Mouse (Mus musculus): ENCODE results near the gene Cngb1.

Cngb1 gene

GRCm38 (mm10) chr8:95324646-95325045 lies 18.3 kb upstream of the Cngb1 start:
- DNase-seq (ENCODE audit: low read depth, low spot score): no peak

GRCm38 (mm10) chr8:95323201-95323600 lies 16.8 kb upstream of the Cngb1 start:
- DNase-seq (ENCODE audit: low read depth, low spot score): no peak

- peak; percentile 58 for DNase-seq (ENCODE audit: low read depth, low spot score)
These were observed 14.1 kb upstream of the Cngb1 start for GRCm38 (mm10) chr8:95320224-95321139.

GRCm38 (mm10) chr8:95315350-95315749 lies 9.0 kb upstream of the Cngb1 start:
- no peak for DNase-seq (ENCODE audit: low read depth, low spot score)

GRCm38 (mm10) chr8:95314707-95315106 lies 8.3 kb upstream of the Cngb1 start:
- no peak for DNase-seq (ENCODE audit: low read depth, low spot score)

GRCm38 (mm10) chr8:95313857-95314256 lies 7.5 kb upstream of the Cngb1 start:
- DNase-seq (ENCODE audit: low read depth, low spot score): no peak

- peak; percentile 33 for DNase-seq (ENCODE audit: low read depth, low spot score)
These were observed 6.5 kb upstream of the Cngb1 start for GRCm38 (mm10) chr8:95312836-95313235.

GRCm38 (mm10) chr8:95310342-95310970 lies 4.1 kb upstream of the Cngb1 start, which contains the start of gene Tepp:
Gene Tepp, plus strand, starts transcription at chr8:95310566.
- DNase-seq (ENCODE audit: low read depth, low spot score): peak; percentile 51

- no peak for DNase-seq (ENCODE audit: low read depth, low spot score)
These were observed 859 bp downstream of the Cngb1 start for GRCm38 (mm10) chr8:95305526-95305925.

- DNase-seq (ENCODE audit: low read depth, low spot score): no peak
These were observed 4.0 kb downstream of the Cngb1 start for GRCm38 (mm10) chr8:95302410-95302809.

- DNase-seq (ENCODE audit: low read depth, low spot score): no peak
These were observed 12.5 kb downstream of the Cngb1 start for GRCm38 (mm10) chr8:95293891-95294290.

GRCm38 (mm10) chr8:95293172-95293571 lies 13.2 kb downstream of the Cngb1 start:
- no peak for DNase-seq (ENCODE audit: low read depth, low spot score)

GRCm38 (mm10) chr8:95289066-95289650 lies 17.2 kb downstream of the Cngb1 start:
- no peak for DNase-seq (ENCODE audit: low read depth, low spot score)

- no peak for DNase-seq (ENCODE audit: low read depth, low spot score)
These were observed 24.9 kb downstream of the Cngb1 start for GRCm38 (mm10) chr8:95281493-95281892.

GRCm38 (mm10) chr8:95272871-95273270 lies 33.5 kb downstream of the Cngb1 start:
- no peak for DNase-seq (ENCODE audit: low read depth, low spot score)

GRCm38 (mm10) chr8:95271841-95272240 lies 34.5 kb downstream of the Cngb1 start:
- no peak for DNase-seq (ENCODE audit: low read depth, low spot score)

GRCm38 (mm10) chr8:95270501-95270900 lies 35.9 kb downstream of the Cngb1 start:
- DNase-seq (ENCODE audit: low read depth, low spot score): no peak

- DNase-seq (ENCODE audit: low read depth, low spot score): no peak
These were observed 44.2 kb downstream of the Cngb1 start for GRCm38 (mm10) chr8:95262181-95262580.

- DNase-seq (ENCODE audit: low read depth, low spot score): no peak
These were observed 50.8 kb downstream of the Cngb1 start for GRCm38 (mm10) chr8:95255611-95256010.

- peak; percentile 91 for DNase-seq (ENCODE audit: low read depth, low spot score)
These were observed 51.6 kb downstream of the Cngb1 start for GRCm38 (mm10) chr8:95254564-95255434.

- DNase-seq (ENCODE audit: low read depth, low spot score): no peak
These were observed 54.3 kb downstream of the Cngb1 start for GRCm38 (mm10) chr8:95252056-95252455.

Measured in retina, postnatal 7 days (tissue).